Mouse (Mus musculus) gastrocnemius, postnatal 4 days (tissue): Measurements from ENCODE around the gene Gck. TPM values are rescaled to one million over a fixed set of nuclear protein-coding genes. Genes with fewer than 3 reads are reported as not detected.

Experiments used
- total RNA-seq, 2 experiments: library from RNA; stranded (reverse); gene quantifications; 2 replicates each; pipeline ENCODE4 v1.2.3; 2021

Gck gene
- total RNA-seq, 2 experiments from 2014 or later = not detected

Other genes starting within 250 kb of the Gck start
- gene Mrps24, start 234.4 kb downstream of the Gck start, total RNA-seq = 10 to 100 TPM; 67.8 to 84.1 TPM
- gene Urgcp, start 187.7 kb downstream of the Gck start, total RNA-seq = 10 to 100 TPM; 40.0 to 40.8 TPM
- gene Dbnl, start 161.6 kb downstream of the Gck start, total RNA-seq = 10 to 100 TPM; 35.0 to 39.3 TPM
- gene Pgam2, start 146.3 kb downstream of the Gck start, total RNA-seq = 1,000 to 10,000 TPM; 1,561 to 1,711 TPM
- gene Polm, start 112.1 kb downstream of the Gck start, total RNA-seq = 1 to 10 TPM; 8.4 to 8.9 TPM
- 10 to 100 TPM; 60.9 to 68.2 TPM for gene Aebp1, start 88.1 kb downstream of the Gck start, total RNA-seq
- gene Pold2, start 71.8 kb downstream of the Gck start, total RNA-seq = 10 to 100 TPM; 54.1 to 61.3 TPM
- gene Myl7, start 51.3 kb downstream of the Gck start, total RNA-seq = not detected
- 10 to 100 TPM; 61.5 to 66.0 TPM for gene Ykt6, start 5.6 kb upstream of the Gck start, total RNA-seq
- 100 to 1,000 TPM; 190 to 199 TPM for gene Camk2b, start 116.3 kb upstream of the Gck start, total RNA-seq
- gene A730071L15Rik, start 249.9 kb upstream of the Gck start, total RNA-seq = under 1 TPM; 0.21 to 0.44 TPM